Mouse (Mus musculus) kidney, adult 8-10 months (tissue): ENCODE measurements around the gene Nolc1.
"Not testable (repeated sequence)": the region's sequence is repeated elsewhere in the genome, so short reads cannot be mapped to it uniquely, and the experiment has no call there.

Experiments used
- DNase-seq, 2 experiments: peaks; one replicate each; pipeline ENCODE4 v3.0.0; 2022

The Nolc1 gene

GRCm38 (mm10) chr19:46094144-46094543 lies 18.5 kb downstream of the Nolc1 start:
- DNase-seq, result no peak

- no peak for DNase-seq
Measured at GRCm38 (mm10) chr19:46095291-46095690, 19.6 kb downstream of the Nolc1 start.

- no peak for DNase-seq
Measured at GRCm38 (mm10) chr19:46096396-46096795, 20.7 kb downstream of the Nolc1 start.

- no peak for DNase-seq
Measured at GRCm38 (mm10) chr19:46099561-46099960, 23.9 kb downstream of the Nolc1 start.

GRCm38 (mm10) chr19:46103437-46104186 lies 27.9 kb downstream of the Nolc1 start:
- no peak for DNase-seq

GRCm38 (mm10) chr19:46104187-46104557 lies 28.5 kb downstream of the Nolc1 start:
- no peak for DNase-seq

GRCm38 (mm10) chr19:46110214-46110613 lies 34.6 kb downstream of the Nolc1 start:
- DNase-seq, result no peak

GRCm38 (mm10) chr19:46110781-46111180 lies 35.1 kb downstream of the Nolc1 start:
- no peak for DNase-seq

- no peak for DNase-seq
Measured at GRCm38 (mm10) chr19:46114617-46115016, 39.0 kb downstream of the Nolc1 start.

GRCm38 (mm10) chr19:46119458-46119857 lies 43.8 kb downstream of the Nolc1 start:
- no peak for DNase-seq

GRCm38 (mm10) chr19:46120872-46121271 lies 45.2 kb downstream of the Nolc1 start:
- no peak for DNase-seq

GRCm38 (mm10) chr19:46123876-46124275 lies 48.2 kb downstream of the Nolc1 start:
- DNase-seq, result no peak

- DNase-seq, result no peak
Measured at GRCm38 (mm10) chr19:46124651-46125050, 49.0 kb downstream of the Nolc1 start.

GRCm38 (mm10) chr19:46126301-46126700 lies 50.6 kb downstream of the Nolc1 start:
- no peak for DNase-seq

GRCm38 (mm10) chr19:46129737-46130136 lies 54.1 kb downstream of the Nolc1 start:
- DNase-seq, result not testable (repeated sequence)

GRCm38 (mm10) chr19:46131283-46131682 lies 55.6 kb downstream of the Nolc1 start:
- no peak for DNase-seq

- DNase-seq, result peak in 1 of 2 experiments; percentile 29
Measured at GRCm38 (mm10) chr19:46131694-46132525, 56.2 kb downstream of the Nolc1 start, which contains the start of gene Elovl3. Gene Elovl3, plus strand, starts transcription at chr19:46131897.

GRCm38 (mm10) chr19:46132577-46132976 lies 56.9 kb downstream of the Nolc1 start:
- DNase-seq, result no peak
